Mouse (Mus musculus) forebrain, embryonic 10.5 days (tissue): ENCODE data around the gene Tada3. TPM values are rescaled to one million over a fixed set of nuclear protein-coding genes. Genes with fewer than 3 reads are reported as not detected.

Experiments
- DNase-seq: peaks from one replicate; pipeline ENCODE4 v3.0.0-alpha.2; 2017; ENCODE audit warnings: low spot score; ENCODE audit errors: extremely low spot score
- H3K27ac ChIP-seq: fragments of 300-500 bp; sonication (generic); 2 replicates; pipeline ENCODE4 v1.5.1; 2016; ENCODE audit warnings: mild to moderate bottlenecking
- H3K27me3 ChIP-seq: fragments of 300-500 bp; sonication (generic); 2 replicates; pipeline ENCODE4 v1.6.1; 2016; ENCODE audit warnings: mild to moderate bottlenecking; ENCODE audit not compliant: poor library complexity, severe bottlenecking
- H3K36me3 ChIP-seq: fragments of 300-500 bp; sonication (generic); replicated peaks from 2 replicates; pipeline ENCODE4 v1.6.1; 2016; ENCODE audit warnings: mild to moderate bottlenecking, moderate library complexity
- H3K4me1 ChIP-seq: fragments of 300-500 bp; sonication (generic); 2 replicates; pipeline ENCODE4 v1.6.1; 2016
- H3K4me3 ChIP-seq: fragments of 300-500 bp; sonication (generic); 2 replicates; pipeline ENCODE4 v1.5.1; 2016; ENCODE audit warnings: mild to moderate bottlenecking, moderate library complexity
- H3K9me3 ChIP-seq: fragments of 300-500 bp; sonication (generic); 2 replicates; pipeline ENCODE4 v1.6.1; 2016; ENCODE audit warnings: mild to moderate bottlenecking, moderate library complexity
- WGBS: fragments of 180-500 bp; shearing (Covaris S2); methylation state at CpG from one replicate; pipeline ENCODE4 v1.1.7; 2016; 5-methylcytosine and 5-hydroxymethylcytosine counted together
- polyA plus RNA-seq: library from polyadenylated mRNA; unstranded; fragments of >200 nt; fragmentation: Nextera tagmentation; extraction: Ambion mirVana; gene quantifications from 2 replicates; pipeline ENCODE4 v1.2.1, GENCODE M21; 2016

The Tada3 gene
- polyA plus RNA-seq = 53.8 and 59.3 TPM in 2 replicates

DNA sequence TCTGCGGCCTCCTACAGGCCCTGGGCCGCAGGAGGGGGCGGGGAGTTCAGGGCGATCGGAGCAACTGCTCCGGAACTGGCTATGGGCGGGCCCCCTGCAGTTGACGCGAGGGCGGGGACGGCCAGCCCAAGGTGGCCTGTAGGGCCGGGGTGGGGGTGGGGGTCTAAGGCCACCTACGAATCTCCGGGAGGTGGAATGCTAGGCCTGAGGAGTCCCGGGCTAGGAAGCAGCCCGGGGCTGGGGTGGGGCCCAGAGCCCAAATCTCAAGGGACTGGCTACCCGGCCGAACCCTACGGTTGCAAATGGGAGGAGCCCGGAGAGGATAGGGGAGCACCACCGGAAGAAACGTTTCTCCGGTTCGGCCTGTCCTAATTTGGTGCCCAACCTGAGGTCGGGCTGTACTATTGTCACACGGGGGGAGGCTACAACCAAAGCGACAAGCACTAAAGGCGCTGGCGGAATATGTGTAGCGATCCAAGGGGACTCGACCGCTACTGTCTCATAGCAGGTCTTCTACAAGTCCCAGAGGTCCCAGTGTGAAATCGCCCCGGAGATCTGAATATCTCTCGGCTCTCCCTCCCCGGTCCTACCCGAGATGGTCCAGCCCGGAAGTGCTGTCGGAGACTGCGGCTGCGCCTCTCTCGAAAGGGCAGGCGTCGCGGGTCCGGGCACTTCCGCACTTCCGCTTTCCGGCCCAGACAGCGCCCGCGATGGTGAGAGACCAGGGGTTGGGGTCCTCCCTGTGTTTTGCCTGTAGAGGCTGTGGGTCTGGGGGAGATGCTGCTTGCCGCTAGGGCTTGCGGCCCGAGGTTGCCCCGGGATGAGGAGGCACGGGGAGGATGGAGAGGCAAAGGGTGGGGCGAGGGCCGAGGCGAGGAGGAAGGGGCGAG lies at the start of gene Tada3, which contains the start of gene Arpc4:
Gene Tada3, minus strand, starts transcription at position 388 of the 890 bp plus-strand sequence.
Gene Arpc4, plus strand, starts transcription at position 620 of the 890 bp plus-strand sequence.
- Histone ChIP-seq H3K4me1 (peaks cover 23% of the 10 kb centered on the region), H3K4me3 (peak within 1 kb of the TSS; percentile 99), H3K9me3 (no peaks in the 10 kb centered on the region), H3K36me3 (peaks cover 60% of the 10 kb centered on the region), H3K27ac (peak within 1 kb of the TSS; percentile 100), H3K27me3 (no peaks in the 10 kb centered on the region)
- DNase-seq = peak; percentile 93
- WGBS = under 1% methylated on average over 61 of the region's 61 CpGs

DNA sequence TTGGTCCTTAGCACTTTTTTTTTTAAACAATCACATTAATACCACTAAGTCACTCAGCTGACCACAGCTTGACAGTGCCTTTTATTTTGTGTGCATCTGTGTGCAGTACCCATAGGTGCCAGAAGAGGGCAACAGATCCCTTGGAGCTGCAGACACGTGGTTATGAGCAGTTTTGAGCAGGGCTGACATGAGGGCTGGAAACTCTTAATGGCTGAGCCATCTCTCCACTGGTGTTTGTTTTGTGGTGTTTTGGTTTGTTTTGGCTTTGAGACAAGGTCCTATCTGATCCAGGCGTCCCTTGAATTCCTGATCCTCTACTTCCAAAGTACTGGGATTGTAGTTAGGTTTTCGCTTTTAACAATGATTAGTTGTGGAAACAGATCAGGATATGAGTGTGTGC lies 49.7 kb upstream of the Tada3 start:
- H3K27me3 ChIP-seq = no peaks in the 10 kb centered on the region
- 64% methylated on average over 3 of the region's 3 CpGs for whole genome bisulfite sequencing
- peak; percentile 40 for DNase-seq
- H3K9me3 ChIP-seq = 0 out of 2 replicates have a peak, but pooled peaks cover 4% of the 10 kb centered on the region
- no peak overlapping the region for H3K27ac ChIP-seq
- H3K4me1 ChIP-seq = no peaks in the 10 kb centered on the region
- no peaks in the 10 kb centered on the region for H3K36me3 ChIP-seq
- H3K4me3 ChIP-seq = no peak overlapping the region

DNA sequence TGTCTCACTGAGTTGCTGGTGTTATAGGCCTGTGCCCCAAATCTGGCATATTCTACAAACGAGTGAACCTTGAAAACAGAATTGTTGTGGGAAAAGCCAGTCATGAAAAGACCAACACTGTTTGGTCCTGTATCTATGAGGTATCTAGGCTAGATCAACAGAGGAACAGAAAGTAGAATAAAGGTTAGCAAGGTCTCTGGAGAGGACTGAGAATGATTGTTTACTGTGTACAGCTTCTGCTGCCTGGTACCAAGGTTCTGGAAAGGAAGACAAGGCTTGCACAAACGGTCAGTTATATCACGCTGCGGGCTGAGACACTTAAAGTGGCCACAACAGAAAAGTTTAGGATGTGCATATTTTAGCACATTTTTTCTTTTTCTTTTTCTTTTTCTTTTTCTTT lies 49.0 kb upstream of the Tada3 start:
- no peaks in the 10 kb centered on the region for H3K36me3 ChIP-seq
- H3K27ac ChIP-seq = no peak overlapping the region
- H3K27me3 ChIP-seq = no peaks in the 10 kb centered on the region
- H3K4me3 ChIP-seq = no peak overlapping the region
- H3K4me1 ChIP-seq = no peaks in the 10 kb centered on the region
- no peak for DNase-seq
- WGBS = 91% methylated on average over 4 of the region's 4 CpGs
- 0 out of 2 replicates have a peak, but pooled peaks cover 4% of the 10 kb centered on the region for H3K9me3 ChIP-seq

DNA sequence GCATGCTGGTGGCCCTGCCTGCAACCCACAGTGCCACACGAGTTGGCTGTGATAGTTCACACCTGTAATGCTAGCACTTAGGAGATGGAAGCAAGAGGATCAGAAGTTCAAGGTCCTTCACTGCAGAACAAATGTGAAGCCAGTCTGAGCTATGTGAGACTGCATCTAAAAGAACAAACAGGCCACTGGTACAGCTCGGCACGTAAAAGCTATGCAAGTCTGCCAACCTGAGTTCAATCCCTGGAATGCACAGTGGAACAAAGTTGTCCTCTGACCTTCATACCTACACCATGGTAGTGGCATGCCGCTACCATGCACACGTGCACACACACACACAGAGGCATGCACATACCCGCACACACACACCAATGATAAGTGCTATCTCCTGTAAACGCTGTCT lies 46.5 kb upstream of the Tada3 start:
- no peaks in the 10 kb centered on the region for H3K36me3 ChIP-seq
- H3K4me1 ChIP-seq = peaks cover 4% of the 10 kb centered on the region
- H3K4me3 ChIP-seq = no peak overlapping the region
- no peaks in the 10 kb centered on the region for H3K27me3 ChIP-seq
- DNase-seq = no peak
- H3K9me3 ChIP-seq = 0 out of 2 replicates have a peak, but pooled peaks cover 4% of the 10 kb centered on the region
- H3K27ac ChIP-seq = no peak overlapping the region
- 90% methylated on average over 7 of the region's 7 CpGs for WGBS

DNA sequence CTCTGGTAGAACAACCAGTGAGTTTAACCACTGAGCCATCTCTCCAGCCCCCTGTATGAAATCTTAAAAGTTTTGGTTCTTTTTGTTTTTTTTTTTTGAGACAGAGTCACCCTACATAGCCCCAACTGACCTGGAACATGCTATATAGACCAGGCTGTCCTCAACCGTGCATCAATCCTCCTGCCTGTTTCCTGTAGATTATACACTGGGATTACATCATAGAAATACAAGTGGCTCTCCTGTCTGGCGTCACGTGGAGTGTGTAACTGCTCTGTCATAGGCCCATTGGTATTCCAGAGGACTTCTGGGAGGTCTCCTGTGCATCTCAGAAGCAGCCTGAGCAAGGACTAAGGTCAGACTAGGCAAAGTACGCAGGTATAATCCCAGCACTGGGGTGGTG lies 45.3 kb upstream of the Tada3 start:
- H3K27ac ChIP-seq = no peak overlapping the region
- no peak for DNase-seq
- no peaks in the 10 kb centered on the region for H3K36me3 ChIP-seq
- no peaks in the 10 kb centered on the region for H3K27me3 ChIP-seq
- WGBS = 83% methylated on average over 4 of the region's 4 CpGs
- H3K4me1 ChIP-seq = peaks cover 12% of the 10 kb centered on the region
- H3K9me3 ChIP-seq = 0 out of 2 replicates have a peak, but pooled peaks cover 4% of the 10 kb centered on the region
- H3K4me3 ChIP-seq = no peak overlapping the region

DNA sequence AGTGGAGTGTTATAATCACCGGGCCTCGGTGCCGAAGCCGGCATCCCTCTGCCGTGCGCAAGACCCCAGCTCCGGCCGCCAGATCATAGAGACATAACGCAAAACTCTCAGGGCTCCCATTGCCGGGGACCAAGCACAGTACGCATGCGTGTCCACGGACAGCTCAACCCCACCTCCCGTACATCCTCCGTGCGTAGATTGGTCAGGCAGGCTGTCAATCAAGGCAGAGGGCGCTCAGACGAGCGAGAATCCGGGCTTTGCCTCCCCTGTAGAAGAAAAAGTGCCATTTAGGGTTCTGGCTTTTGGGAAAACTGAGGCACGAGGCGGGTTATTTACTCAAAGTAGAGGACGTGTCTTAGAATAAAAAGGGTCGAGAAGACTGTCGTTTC lies 41.5 kb upstream of the Tada3 start, which contains the start of gene Rpusd3:
Gene Rpusd3, minus strand, starts transcription at position 142 of the 389 bp plus-strand sequence.
- H3K27ac ChIP-seq = peak within 1 kb of the TSS; percentile 80
- H3K27me3 ChIP-seq = no peaks in the 10 kb centered on the region
- no peaks in the 10 kb centered on the region for H3K9me3 ChIP-seq
- peak; percentile 94 for DNase-seq
- H3K36me3 ChIP-seq = peaks cover 30% of the 10 kb centered on the region
- WGBS = under 1% methylated on average over 25 of the region's 25 CpGs
- peaks cover 17% of the 10 kb centered on the region for H3K4me1 ChIP-seq
- peak within 1 kb of the TSS; percentile 64 for H3K4me3 ChIP-seq

DNA sequence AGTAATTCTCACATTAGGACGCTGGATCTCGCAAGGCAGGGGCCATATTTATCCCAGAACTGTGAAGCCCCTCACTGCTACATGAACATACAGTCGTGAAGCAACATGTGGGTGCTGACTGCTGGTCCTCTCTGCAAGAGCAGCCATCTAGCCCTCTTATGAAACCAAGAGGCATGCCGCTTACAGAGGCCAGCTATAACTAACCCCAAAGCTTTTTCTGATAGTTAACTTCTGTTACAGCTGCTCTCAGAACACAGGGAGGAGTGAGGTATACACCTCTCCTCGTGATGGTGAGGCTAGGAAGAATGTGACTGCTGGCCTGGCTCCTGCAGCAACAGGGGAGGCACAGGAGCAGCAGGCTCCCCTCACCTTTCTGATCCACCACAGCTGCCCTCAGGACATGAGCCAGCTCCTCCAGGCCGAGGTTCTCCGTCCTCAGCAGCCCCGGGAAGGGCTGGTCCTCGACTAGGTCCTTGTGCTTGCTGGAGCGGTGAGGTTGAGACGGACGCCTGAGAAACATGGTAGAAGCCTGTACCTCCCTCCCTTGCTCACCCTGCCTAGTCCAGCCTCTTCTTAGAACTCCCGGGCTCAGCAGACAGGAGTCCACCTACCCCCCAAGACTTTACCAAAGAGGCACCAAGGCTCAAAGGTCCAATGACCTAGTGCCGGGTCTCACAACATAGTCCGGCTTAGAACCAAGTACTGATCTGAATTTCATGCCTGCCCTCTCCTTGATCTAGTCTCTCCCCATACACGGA lies 40.9 kb upstream of the Tada3 start:
- WGBS = 20% methylated on average over 16 of the region's 16 CpGs
- no peak for DNase-seq

DNA sequence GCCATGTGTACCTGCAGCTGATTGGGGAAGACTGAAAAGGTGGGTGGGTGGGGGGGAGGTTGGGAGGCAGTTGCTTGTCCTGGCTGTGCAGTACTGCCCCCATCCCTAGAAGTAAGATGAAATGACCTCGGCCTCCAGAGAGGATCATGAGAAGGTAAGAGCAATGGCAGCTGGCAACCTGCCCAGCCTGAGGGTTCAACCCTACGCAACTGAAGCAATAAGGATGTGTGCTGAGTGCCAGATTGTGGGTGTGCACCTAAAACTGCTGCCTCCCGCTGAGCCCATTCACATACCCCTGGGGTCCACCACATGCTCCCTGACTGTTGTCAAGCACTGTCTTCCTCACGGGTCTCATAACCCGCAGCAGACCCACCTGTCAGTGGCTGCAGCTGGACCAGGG lies 38.7 kb upstream of the Tada3 start:
- H3K27me3 ChIP-seq = no peaks in the 10 kb centered on the region
- peaks cover 38% of the 10 kb centered on the region for H3K36me3 ChIP-seq
- WGBS = 93% methylated on average over 5 of the region's 5 CpGs
- H3K27ac ChIP-seq = no peak overlapping the region
- H3K4me1 ChIP-seq = peaks cover 17% of the 10 kb centered on the region
- no peaks in the 10 kb centered on the region for H3K9me3 ChIP-seq
- no peak for DNase-seq
- no peak overlapping the region for H3K4me3 ChIP-seq

More for the DNA sequence above, 40.9 kb upstream of the Tada3 start:
- H3K9me3 ChIP-seq = no peaks in the 10 kb centered on the region
- H3K27ac ChIP-seq = peak overlapping the region; percentile 80
- H3K4me3 ChIP-seq = peak overlapping the region; percentile 64
- H3K36me3 ChIP-seq = peaks cover 35% of the 10 kb centered on the region
- H3K4me1 ChIP-seq = peaks cover 17% of the 10 kb centered on the region
- H3K27me3 ChIP-seq = no peaks in the 10 kb centered on the region

DNA sequence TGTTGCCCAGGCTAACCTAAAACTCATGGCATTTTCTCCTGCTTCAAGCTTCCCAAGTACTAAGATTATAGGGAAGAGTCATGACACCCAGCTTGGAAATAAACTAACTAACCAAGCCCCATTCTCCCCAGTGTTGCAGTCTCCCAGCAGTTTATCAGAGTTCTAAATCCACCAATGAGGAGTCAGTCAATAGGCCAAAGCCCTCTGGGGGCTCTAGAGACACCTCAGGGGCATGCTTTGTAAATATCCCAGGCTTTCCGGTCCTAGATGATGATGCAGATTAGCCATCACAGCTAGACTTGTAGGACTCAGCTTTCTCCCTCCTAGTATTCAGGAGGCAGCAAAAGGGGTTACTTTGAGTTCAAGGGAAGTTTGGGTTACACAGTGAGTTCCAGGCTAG lies 32.3 kb upstream of the Tada3 start:
- Histone ChIP-seq H3K4me3 (no peak overlapping the region), H3K27ac (no peak overlapping the region), H3K27me3 (no peaks in the 10 kb centered on the region), H3K9me3 (no peaks in the 10 kb centered on the region), H3K4me1 (no peaks in the 10 kb centered on the region), H3K36me3 (peaks cover 33% of the 10 kb centered on the region)
- WGBS = 79% methylated on average over 1 of the region's 1 CpGs
- DNase-seq = no peak

DNA sequence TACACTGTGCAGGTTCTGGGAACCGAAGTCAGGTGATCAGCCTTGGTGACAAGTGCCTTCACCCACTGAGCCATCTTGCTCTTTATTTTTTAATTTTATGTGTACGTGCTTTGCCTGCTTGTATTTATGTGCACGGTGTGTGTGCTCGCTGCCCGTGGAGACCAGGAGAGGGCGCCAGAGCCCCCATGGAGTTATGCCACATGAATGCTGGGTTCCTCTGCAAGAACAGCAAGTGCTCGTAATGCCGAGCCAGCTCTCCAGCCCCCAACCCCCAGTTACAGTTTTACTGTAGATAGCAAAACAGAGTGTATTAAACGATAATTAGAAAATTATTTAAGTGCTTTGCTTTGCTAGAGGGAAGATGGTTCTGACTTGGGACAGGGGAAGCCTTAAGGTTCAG lies 29.0 kb upstream of the Tada3 start:
- no peaks in the 10 kb centered on the region for H3K9me3 ChIP-seq
- no peaks in the 10 kb centered on the region for H3K27me3 ChIP-seq
- H3K4me3 ChIP-seq = no peak overlapping the region
- 83% methylated on average over 9 of the region's 9 CpGs for WGBS
- no peak for DNase-seq
- peaks cover 17% of the 10 kb centered on the region for H3K36me3 ChIP-seq
- H3K4me1 ChIP-seq = no peaks in the 10 kb centered on the region
- H3K27ac ChIP-seq = no peak overlapping the region

DNA sequence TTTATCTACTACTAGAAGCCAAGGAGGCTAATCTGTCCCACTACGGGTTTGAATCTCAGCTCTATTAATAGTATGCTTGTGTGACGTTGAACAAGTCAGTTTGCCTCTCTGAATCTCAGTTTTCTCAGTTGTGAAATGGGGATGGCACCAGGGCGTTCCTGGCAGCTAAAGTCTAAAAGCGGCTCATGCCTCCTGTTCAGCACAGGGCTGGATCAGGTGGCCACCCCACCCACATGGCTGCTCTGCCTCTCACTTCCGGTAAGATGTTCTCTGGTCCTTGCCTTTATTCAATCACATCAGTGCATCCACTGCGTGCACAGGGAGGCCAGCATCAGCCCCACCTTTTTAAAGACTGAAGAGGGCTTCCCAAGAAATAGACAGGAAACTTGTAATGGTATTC lies 27.8 kb upstream of the Tada3 start:
- 88% methylated on average over 6 of the region's 6 CpGs for WGBS
- no peak for DNase-seq
- Histone ChIP-seq H3K36me3 (peaks cover 20% of the 10 kb centered on the region), H3K4me3 (no peak overlapping the region), H3K9me3 (no peaks in the 10 kb centered on the region), H3K4me1 (no peaks in the 10 kb centered on the region), H3K27me3 (no peaks in the 10 kb centered on the region), H3K27ac (no peak overlapping the region)

DNA sequence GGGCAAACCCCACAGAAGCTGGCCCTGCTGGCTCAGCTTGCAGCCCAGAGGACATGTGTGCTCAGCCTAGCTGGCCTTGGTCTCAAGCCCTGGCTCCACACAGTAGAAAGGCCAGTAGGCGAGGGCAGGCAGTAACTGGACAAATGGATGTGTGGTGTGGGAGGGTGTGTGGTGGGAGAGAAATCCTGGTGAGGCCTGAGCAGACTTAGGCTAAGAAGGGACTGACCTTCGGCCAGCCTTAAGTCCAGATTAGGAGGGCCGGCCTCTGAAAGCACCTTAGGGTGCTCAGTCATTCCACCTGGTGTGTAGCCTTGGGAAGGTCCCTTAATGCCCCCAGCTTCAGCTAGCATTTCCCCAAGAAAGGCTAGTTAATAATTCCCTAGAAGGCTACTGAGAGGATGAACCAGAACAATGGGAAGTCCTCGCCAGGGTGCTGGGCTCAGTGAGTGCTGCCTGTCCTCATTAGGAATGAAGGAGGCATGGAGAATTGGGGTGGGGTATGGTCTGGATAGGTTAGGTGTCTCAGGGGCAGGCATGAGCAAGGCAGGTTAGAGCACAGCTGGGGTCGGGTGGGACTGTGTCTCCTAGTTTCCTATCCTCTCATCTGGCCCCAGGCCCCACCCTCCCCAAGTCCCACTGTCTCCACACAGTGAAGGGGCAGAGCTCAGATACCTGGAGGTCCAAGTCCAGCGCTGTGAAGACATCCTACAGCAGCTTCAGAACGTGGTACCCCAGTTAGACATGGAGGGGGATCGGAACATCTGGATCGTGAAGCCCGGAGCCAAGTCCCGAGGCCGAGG lies 27.2 kb upstream of the Tada3 start:
- Histone ChIP-seq H3K9me3 (no peaks in the 10 kb centered on the region), H3K27ac (no peak overlapping the region), H3K36me3 (peaks cover 21% of the 10 kb centered on the region), H3K27me3 (no peaks in the 10 kb centered on the region), H3K4me3 (no peak overlapping the region), H3K4me1 (no peaks in the 10 kb centered on the region)
- no peak for DNase-seq
- 77% methylated on average over 12 of the region's 12 CpGs for WGBS
